Mouse (Mus musculus) spleen, postnatal 4 days (tissue): ENCODE measurements around the gene Ier2.

Experiments used
- DNase-seq, 2 experiments: peaks; one replicate each; pipeline ENCODE4 v3.0.0; 2022; ENCODE audit warnings: low spot score in 2 of 2

Ier2 gene

DNA sequence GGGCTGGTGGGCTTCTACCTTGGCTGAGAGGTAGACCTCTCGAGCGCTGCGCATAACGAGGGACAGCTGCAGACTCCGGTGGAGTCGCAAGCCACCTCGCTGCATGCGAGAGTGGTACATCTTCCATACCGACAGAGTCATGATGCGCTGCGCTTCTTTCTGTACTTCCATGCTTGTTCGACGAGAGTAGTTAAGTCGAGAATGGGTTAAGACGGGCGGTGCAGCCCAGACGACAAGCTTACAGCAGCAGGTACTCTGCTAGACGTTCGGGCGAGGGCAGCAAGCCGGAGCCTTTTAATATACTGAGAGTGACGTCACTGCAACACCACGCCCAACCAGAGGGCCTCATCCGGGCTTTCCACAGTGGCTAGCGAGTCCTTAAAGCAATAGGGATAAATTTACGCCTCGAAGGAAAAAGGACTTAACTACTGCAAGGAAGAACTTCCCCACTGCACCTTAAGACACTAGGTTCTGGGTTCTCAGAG lies at the start of gene Ier2:
TSS of gene Ier2 (minus strand) at position 272 of the 485 bp plus-strand sequence.
- peak; percentile 91 to 95 for DNase-seq

DNA sequence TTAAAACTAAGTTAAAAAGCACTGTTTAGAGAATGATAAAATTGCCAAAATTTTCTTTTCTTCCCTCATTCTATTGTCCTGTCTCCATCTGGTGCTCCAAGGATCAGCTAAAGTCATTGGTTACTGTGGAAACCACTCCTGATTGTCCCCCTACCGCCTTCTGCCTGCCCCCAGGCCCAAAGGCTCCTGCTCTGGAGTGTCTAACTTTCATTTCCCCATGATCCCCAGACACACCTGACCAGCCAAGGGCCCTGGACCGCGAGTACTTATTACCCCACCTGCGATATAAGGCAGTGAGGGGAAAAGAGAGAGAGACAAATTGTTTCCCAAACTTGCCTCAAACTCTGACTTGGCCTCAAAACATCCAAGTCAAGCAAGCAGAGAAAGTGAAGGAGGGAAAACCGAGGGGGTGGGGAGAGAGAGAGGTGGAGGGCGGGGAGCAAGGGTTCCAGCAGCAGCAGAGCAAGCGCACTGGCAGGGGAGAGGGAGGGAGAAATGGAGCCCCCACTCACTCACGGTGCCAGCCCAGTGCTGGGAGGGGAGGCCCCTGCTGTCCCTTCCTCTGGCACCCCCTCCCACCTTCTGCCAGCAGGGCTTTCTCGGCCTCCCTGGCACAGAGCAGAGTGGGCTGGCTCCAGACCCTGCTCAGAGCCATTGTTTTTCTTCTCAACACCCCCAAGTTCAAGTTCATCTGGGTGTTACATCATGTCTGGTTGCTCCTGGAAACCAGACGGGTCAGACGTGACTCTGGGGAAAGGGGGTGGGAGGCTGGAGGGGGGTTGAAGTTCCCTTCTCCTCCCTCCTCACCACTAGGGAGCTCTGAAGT lies 49.5 kb upstream of the Ier2 start:
- no peak for DNase-seq

DNA sequence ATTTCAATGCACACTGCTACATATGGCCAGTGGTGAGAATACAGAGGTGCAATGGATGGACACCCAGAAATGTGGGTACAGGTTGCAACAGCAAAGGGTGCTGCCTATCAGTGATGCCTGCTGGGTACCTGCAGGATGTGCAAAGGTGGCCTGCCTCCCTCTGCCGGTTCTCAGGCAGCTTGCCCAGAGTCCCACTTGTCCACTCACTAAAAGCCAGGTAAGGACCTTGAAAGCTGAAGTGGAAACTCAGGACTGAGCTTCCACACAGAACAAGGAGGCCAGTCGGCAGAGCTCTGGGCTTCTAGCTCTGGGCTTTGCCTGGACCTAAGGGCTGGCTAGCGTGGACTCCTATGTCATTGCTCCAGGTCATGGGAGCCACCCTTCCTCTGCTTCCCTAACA lies 48.7 kb upstream of the Ier2 start:
- DNase-seq = no peak

DNA sequence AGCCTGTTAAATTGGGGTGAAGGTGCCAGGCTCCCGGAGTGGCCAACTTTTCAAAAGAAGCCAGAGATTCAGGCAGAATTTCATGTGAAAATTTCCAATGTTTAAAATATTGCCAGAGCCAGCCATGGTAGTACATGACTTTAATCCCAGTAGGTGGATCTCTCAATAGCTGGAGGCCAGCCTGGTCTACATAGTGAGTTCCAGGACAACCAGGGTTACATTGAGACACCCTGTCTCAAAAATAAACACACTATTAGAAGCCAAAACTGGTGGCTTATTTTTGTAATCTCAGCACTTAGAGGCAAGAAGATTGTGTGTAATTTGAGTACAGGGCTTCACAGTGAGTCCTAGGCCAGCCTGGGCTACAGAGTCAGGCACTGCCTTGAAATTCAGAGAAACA lies 47.3 kb upstream of the Ier2 start:
- no peak for DNase-seq

GRCm38 (mm10) chr8:84708774-84709475 lies 46.3 kb upstream of the Ier2 start:
- DNase-seq = peak; percentile 91 to 96

- peak in 1 of 2 experiments; percentile 74 for DNase-seq
Observed at GRCm38 (mm10) chr8:84708071-84708541, 45.5 kb upstream of the Ier2 start.

DNA sequence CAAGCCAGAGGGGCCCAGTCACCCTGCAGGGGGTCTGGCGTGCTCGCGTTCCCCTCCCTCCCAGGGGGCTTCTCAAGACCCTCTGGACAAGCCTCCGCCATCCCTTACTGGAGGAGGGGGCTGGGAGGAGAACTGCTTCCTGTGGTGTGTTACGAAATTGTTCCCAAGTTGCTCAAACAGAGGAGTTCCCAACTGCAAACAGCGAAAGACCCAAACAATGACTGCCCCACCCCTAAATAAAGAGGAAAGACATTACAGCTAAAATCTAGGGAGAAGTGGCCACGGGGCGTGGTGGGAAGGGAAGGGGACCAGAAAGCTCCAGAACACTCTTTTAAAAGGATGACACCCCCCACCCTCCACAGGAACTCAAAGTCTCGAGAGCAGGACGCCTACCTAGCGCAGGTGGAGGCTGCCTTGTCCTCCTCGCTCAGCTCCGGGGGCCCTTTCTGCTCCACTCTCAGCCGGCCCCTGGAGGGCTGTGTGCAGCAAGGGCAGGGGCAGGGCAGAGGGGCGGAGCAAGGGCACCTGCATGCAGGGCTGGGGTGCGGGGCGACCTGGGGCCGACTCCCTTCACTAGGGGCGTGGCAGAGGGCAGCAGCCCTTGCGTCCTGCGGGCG lies 44.7 kb upstream of the Ier2 start:
- peak; percentile 84 to 90 for DNase-seq

DNA sequence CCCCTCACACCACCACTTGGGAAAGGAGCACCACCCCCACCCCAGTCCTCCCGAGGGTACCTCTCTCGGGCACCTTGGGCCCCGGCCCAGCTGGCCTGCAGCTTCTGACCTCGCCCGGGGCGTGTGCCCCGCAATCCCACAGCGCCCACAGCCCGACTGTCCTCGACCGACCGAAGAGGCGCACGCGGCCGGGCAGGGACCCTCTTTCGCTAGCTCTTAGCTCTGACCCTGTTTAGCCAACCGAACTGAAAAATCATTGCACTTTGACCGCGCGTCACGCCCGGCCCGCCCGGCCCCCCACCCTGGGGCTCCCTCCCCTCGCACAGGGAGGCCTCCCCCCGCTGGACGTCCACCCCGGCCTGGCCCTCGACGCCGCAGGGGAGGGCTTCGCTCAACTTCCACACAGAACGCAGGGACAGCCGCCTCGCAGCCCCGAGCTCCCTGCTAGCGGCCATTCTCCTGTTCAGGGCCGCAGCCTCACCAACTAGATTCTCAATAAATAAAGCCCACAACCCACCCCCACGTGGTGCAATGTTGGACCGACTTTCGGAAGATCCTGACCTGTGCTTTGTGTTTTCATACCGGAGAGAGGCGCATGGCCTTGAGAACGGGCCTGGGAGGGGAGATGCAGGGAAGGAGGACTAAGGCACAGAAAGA lies 44.1 kb upstream of the Ier2 start:
- DNase-seq = peak; percentile 56 to 80

GRCm38 (mm10) chr8:84705960-84706359 lies 43.3 kb upstream of the Ier2 start:
- no peak for DNase-seq

DNA sequence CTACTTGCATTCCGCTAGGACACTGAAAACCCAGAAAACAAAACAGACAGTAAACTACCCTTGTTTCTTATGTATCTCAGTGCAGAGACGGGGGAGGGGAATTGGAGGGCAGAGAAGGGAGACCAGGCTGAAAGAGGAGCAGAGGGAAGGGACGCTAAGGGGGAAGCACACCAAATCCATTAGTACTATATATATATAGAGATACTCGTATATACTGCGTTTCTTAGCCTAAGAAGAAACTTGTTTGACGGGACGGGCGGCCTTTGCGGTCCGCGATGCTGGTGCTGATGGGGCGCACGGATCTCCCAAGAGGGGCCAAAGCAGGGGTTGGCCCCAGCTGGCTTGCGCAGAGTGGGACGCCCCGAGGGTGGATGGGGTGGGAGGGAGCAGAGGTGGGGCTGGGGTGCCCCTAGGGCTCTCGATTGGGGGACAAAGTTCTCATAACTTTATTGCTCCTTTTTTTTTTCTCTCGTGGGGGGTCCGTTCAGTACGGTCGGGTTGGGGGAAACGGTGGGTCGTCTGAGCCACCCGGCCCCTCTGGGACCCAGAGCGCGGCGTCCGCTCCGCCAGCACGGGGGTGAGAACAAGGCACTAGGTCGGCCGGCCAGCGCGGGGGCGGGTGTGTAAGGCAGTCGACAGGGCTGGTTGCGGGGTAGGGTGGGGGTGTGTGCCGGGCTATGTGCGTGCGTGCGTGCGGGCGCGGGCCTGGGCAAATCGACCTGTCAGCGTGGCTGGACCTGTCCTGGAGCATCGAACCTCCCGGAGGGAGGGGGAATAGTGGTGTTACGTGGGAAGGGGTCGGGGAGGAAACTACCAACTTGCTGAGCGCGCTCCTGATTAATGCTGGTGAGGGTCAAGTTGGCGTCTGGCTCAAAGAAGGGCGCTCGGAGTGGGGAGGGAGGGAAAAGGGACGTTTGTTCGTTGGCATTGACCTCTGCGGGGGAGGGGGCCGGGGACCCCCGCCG lies 42.5 kb upstream of the Ier2 start:
- DNase-seq = peak; percentile 79 to 90

- DNase-seq = peak; percentile 86 to 96
Observed at GRCm38 (mm10) chr8:84704356-84704755, 41.7 kb upstream of the Ier2 start.

GRCm38 (mm10) chr8:84703466-84704249 lies 41.0 kb upstream of the Ier2 start:
- DNase-seq = peak; percentile 54 to 83

- peak in 1 of 2 experiments; percentile 35 for DNase-seq
Observed at GRCm38 (mm10) chr8:84702963-84703465, 40.4 kb upstream of the Ier2 start.

DNA sequence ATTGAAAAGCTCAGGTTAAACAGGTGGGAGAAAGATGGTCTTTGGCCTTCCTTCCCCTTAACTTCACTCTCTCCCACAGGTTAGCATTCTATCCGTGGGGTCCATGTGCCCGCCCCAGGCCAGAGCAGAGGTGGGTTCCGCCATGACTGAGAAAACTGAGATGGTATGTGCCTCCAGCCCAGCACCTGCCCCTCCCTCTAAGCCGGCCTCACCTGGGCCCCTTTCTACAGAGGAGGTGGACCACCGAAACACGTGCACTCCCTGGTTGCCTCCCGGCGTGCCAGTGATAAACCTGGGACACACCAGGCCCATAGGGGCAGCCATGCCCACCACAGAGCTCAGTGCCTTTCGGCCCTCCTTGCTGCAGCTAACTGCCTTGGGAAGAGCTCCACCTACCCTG lies 39.9 kb upstream of the Ier2 start:
- peak; percentile 54 to 80 for DNase-seq

- DNase-seq = peak; percentile 95 to 96
Observed at GRCm38 (mm10) chr8:84700941-84701911, 38.6 kb upstream of the Ier2 start, which contains the start of gene Lyl1. Gene Lyl1, plus strand, starts transcription at chr8:84701457.

DNA sequence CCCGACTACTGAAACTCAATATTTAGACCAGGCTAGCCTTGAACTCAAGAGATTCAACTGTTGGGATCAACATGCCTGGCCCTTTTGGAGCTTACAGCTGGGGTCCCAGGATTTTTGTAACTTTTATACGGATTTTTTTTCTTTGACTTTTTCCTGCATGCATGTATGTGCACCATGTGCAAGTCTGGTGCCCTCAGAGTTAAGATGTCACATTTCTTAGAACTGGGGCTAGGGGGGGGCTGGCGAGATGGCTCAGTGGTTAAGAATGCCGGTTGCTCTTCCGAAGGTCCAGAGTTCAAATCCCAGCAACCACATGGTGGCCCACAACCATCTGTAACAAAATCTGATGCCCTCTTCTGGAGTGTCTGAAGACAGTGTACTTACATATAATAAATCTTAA lies 37.9 kb upstream of the Ier2 start:
- DNase-seq = peak in 1 of 2 experiments; percentile 70

DNA sequence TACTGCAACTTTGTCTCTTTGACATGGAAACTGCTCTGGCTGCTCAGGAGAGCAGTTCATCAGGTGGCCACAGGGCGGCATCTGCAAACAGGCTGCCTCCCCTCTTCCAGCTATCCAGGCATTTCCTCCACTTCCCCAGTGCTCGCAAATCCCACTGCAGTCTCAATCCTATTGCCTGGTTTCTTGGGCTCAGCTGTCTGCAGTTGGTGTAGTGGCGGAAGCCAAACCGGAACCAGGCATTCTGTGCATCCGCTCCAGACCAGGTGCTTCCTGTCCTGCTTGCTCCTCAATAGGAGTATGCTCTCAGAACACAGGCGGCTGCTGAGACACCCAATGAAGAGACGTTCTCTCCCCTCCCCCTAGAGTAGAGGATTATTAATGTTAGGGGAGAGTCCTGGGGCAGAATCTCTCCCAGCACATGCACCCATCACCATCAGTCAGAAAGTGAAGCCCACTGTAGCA lies 37.2 kb upstream of the Ier2 start:
- peak; percentile 75 to 84 for DNase-seq

GRCm38 (mm10) chr8:84698929-84699401 lies 36.3 kb upstream of the Ier2 start:
- DNase-seq = peak in 1 of 2 experiments; percentile 76
